Mouse (Mus musculus) erythroblast, adult 5-6 weeks (primary cell): ENCODE measurements around the gene Btbd11. TPM values are rescaled to one million over a fixed set of nuclear protein-coding genes. Genes with fewer than 3 reads are reported as not detected.
A peak's percentile ranks its signal among the peaks of the same experiment; 100 is the strongest.
"Not testable (repeated sequence)": the region's sequence is repeated elsewhere in the genome, so short reads cannot be mapped to it uniquely, and the experiment has no call there.

Source experiments
- ATAC-seq: replicated peaks from 2 replicates; pipeline ENCODE4 v1.8.0; 2016; ENCODE audit warnings: moderate number of reproducible peaks, mild to moderate bottlenecking, moderate TSS enrichment, inconsistent platforms; ENCODE audit not compliant: poor library complexity, low FRiP score, severe bottlenecking
- total RNA-seq, 2 experiments: library from RNA; stranded (forward) in 1 of 2; stranded (reverse) in 1 of 2; fragments of 150-400 nt in 1 of 2; fragments of 200-764, 138-1000 nt in 1 of 2; gene quantifications; 2 replicates each; pipeline versions ENCODE4 v1.2.3 to v1.2.4; 2015 to 2017; ENCODE audit warnings: low replicate concordance in 2 of 2

Btbd11 gene
- total RNA-seq, 2 experiments from 2014 or later, result 0.38 to 0.85 TPM

DNA sequence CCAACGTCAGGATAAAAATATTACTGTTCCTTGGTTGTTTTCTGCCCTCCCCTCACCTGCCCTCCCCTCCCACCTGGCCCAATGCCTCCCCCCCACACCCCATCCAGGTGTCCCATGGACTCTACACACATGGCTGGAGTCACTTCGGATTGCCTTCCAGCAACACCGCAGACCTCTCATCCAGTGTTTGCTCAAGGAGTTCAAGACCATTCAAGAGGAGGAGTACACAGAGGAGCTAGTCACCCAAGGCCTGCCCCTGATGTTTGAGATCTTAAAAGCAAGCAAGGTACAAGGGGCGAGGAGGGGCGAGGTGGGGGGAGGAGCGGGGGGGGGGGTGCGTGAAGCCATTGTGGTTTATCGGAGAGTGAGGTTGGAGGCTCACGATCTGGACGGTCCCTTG, 247.0 kb downstream of the Btbd11 start:
- no peak for ATAC-seq

DNA sequence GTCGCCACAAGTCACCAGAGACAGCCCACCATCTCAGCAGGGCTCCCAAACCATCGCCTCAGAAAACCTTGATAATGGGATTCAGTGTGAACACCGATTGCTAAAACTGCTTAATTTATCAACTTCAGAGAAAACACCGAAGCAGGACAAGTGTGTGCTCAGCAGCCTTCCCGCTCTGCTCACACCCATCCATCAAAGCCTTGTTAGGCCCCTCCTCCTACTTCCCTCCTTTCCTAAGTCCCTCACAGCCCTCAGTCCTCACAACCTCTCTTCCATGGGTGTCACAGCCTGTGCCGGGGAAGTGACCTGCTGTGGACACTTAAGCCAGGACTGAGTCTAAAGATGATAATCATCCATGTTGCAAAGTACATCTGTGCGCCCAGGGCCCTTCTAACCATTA, 251.0 kb downstream of the Btbd11 start:
- no peak for ATAC-seq

DNA sequence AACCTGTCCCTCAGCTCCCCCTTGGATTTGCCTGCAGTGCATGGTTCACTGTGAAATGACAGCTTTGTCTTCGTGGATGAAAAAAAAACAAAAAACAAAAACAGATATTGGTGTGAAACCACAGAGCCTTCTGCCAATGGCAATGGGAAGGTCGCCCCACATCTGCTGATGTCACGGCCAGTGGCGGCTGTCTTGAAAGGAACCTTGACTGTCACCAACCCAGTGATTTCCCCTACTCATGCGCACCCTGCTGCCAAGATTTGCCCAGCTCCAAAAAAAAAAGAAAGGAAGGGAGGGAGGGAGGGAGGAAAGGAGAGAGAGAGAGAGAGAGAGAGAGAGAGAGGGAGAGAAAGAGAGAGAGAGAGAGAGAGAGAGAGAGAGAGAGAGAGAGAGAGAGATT, 251.5 kb downstream of the Btbd11 start:
- no peak for ATAC-seq

DNA sequence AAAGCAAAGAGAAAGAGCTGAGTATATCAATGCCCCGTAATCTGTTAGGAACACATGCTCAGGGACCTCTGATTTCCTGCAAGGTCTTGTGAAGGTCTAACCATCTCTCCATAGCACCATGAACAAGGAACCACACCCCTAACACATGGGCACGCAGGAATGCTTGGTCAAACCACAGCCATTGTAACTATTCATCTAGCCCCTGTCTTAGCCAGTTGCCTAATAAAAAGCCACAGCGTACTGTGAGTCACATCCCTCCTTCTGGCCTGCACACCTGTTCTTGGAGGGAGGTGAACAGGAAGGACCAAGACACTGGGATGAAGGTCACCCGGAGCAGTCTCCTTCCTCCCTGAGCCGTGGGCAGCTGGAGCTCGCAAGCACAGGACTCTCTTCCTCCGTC, 253.0 kb downstream of the Btbd11 start:
- ATAC-seq, result no peak

DNA sequence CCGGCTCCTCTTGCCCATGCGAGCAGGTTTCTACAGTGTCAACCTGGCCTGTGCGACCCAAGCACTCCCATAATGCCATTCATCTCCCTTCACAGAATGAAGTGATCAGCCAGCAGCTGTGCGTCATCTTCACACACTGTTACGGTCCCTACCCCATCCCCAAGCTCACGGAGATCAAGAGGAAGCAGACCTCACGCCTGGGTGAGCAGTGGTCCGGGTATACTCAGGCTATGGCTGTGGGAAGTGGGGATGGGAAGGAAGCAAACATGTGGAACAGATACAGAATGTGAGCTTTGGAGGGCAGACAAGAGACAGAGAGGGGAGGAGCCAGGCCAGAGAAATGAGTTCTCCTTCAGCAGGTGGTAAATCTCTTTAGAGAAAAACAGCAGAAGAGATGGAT, 253.8 kb downstream of the Btbd11 start:
- no peak for ATAC-seq

DNA sequence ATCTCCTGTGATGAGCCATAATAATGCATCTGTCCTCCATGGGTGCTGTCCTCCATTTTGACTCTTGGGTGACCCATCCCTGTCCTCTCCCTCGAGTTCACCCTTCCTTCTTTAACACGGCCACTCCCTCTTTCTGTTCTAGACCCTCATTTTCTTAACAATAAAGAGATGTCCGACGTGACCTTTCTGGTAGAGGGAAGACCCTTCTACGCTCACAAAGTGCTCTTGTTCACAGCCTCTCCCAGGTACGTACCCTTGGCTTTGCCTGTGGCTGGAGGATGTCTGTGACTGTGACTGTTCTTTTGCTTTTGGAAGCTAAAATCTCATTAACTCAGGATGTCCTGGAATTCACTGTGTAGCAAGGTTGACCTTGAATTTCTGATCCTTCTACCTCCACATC, 258.7 kb downstream of the Btbd11 start:
- ATAC-seq, result no peak

DNA sequence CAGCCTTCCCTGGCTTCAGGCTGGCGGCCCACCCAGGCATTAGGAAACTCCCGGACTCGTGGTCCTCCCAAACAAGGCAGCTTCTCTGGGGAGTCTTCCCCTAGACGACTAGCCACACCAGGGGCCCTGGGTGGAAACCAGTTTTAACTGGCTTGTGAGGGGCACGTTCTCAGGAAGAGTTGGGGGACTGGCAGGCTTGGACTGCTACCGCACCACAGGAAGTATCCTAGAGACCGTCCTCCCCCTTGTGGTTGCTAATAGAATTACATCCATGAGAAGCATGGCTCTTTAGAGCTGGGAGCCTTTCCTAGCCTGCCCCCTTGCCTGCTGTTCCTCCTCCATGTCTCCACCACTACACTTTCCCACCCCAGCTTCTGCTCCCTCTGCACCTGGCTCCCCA, 265.1 kb downstream of the Btbd11 start:
- ATAC-seq, result 0 out of 2 replicates have a peak, but pooled peaks have one; percentile 52

DNA sequence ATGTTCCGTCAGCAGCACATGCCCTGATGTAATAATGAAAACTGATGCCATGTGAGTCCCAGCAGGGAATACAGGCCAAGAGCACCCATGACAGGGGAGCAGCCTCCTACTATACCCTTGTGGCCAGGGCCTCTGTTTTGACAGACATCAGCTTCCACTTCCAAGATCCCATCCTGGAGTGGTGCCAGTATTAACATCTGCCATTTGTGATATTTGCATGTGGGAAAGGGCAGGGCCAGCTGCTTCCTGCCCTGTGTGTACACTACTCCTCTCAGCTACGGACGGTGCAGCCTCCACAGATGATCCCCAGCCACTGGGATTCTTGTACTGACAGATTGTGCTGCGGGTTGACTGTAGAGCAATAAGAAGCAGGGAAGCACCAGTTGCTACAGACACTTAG, 269.3 kb downstream of the Btbd11 start:
- ATAC-seq, result no peak

DNA sequence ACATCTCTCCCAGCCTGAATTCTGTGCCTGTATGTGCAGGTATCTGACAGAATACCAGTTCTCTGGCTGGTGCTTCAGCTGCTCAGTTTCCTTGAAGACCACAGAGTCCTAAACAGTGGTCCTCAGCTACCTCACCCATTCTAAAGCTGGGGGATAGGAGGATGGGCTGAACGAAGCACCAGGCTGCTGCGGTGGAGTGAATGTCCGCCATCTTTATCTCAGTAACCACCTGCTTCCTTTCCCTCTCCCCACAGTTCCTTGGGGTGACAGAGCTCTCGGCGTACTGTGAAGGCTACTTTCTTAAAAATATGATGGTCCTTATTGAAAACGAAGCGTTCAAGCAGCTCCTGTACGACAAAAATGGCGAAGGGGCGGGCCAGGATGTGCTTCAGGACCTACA, 271.3 kb downstream of the Btbd11 start:
- ATAC-seq, result no peak

DNA sequence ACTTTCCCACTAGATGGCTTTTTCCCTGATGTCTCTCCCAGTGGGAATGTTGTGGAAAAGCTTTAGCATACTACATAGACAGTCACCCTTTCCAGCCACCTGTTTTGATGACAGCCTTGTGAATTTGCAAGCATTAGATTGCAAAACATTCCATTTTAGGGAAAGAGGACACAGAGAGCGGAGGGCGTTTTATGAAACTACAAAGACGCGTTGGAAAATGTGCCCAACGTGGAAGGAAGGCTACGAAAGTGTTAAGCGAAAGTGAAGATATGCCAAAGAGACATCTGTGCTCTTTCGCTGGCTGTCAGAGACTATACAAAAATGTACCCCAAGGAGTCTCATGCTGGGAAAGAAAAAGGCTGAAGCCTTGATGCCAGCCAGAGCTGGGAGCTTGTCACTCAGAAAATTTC, 286.9 kb downstream of the Btbd11 start:
- no peak for ATAC-seq

DNA sequence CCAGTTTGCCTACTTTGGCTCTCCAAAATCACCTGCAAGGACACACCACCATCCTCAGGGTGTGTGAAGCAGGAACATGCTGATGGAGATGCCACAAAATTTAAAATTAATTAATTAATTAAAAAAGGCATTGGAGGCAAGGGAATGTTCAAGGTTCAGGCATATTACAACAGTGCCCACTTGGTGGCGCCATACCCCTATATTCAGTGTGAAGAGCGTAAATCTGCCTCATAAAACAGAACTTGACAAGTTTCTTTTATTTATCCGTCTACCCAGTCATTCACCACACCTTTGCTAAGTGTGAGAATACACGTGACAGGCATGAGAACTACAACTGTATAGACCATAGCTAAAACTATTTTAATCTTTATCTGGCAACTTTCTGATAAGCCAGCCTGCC, 292.0 kb downstream of the Btbd11 start:
- no peak for ATAC-seq

DNA sequence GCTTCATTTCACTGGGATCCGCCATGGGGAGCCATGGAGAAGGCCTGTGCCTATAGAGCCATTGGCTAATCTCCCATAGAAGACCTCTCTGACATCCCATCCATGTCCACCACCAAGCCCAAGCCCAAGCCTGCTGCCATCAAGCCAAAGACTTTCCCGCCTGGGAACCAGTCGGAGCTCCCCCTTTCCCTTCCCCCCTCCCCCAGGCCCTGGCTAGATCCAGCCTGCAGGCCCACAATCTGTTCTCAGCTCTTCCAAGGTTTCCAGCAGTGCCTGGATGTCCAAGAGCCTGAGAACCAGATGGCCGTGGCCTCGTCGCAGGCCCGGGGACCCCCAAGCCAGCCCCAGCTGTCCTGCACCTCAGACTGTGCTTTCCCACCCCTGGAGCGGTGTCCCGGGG, 295.8 kb downstream of the Btbd11 start:
- ATAC-seq, result no peak

DNA sequence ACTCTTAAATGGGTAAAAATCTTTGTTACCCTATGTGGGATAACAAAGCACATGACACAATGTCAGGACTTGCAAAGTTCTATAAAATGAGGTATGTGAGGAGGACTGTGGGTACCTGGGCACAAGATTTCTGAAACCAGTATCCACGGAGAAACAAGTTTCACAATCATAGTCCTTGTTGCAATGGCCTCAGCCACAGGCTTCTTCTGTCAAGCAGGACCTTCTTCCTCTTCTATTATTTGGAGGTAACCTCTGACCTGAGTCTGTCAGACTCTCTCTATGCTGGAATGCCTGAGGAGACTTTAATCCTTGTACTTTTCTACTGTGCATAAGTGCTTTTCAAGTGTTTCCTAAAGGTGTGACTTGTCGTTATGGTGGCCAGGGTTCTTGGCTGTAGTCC, 307.8 kb downstream of the Btbd11 start:
- not testable (repeated sequence) for ATAC-seq

DNA sequence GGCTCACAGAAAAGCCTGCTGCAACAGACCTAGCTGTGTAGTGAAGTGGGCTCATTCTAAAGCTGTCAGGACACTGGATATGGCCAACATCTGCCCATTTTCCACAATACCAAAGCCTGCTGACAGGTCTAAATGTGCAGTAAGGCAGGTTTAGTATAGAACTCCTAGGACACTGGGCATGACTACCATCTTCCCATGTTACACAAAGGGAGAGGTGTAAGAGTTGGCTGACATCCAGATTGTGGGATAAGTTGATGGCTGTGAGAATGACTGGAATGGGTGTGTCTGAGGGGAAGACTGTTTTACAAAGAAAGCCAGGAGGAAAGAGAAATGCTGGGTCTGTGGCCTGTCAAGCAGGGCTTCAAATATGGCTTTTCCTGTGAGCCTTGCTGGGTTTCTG, 313.1 kb downstream of the Btbd11 start:
- no peak for ATAC-seq

DNA sequence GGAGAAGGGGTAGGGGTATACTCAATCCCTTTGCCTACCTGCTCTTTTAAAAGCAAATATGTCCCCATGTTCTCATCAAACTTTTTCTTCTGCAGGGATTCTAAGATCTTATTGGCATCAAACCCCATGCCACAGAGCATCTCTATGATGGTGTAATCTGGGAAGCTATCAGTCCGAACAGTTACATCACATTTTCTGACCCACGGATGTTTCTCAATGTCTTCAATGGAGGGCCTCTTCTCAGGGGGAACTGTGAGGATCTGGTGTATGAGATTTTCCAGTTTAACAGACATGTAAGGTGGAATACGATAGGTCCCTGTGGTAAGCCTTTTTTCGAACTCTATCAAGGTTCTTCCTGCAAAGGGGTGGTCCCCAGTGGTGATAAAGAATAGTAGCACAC, 323.2 kb downstream of the Btbd11 start:
- ATAC-seq, result not testable (repeated sequence)

Other genes starting within 250 kb of the Btbd11 start
- 1.0 and 3.7 TPM in 2 replicates for gene Cry1, start 201.8 kb upstream of the Btbd11 start, total RNA-seq (2015; ENCODE audit: low replicate concordance)
- gene Cry1, start 201.8 kb upstream of the Btbd11 start, total RNA-seq (2017; ENCODE audit: low replicate concordance), result 3.5 and 4.3 TPM in 2 replicates